Mouse (Mus musculus): ENCODE measurements around the gene Bysl. TPM values are rescaled to one million over a fixed set of nuclear protein-coding genes. Genes with fewer than 3 reads are reported as not detected.
"Not testable (repeated sequence)": the region's sequence is repeated elsewhere in the genome, so short reads cannot be mapped to it uniquely, and the experiment has no call there.

The Bysl gene
- 30.8 and 31.0 TPM in 2 replicates for polyA plus RNA-seq (2014; fragmentation: Nextera tagmentation; extraction: Ambion mirVana)

DNA sequence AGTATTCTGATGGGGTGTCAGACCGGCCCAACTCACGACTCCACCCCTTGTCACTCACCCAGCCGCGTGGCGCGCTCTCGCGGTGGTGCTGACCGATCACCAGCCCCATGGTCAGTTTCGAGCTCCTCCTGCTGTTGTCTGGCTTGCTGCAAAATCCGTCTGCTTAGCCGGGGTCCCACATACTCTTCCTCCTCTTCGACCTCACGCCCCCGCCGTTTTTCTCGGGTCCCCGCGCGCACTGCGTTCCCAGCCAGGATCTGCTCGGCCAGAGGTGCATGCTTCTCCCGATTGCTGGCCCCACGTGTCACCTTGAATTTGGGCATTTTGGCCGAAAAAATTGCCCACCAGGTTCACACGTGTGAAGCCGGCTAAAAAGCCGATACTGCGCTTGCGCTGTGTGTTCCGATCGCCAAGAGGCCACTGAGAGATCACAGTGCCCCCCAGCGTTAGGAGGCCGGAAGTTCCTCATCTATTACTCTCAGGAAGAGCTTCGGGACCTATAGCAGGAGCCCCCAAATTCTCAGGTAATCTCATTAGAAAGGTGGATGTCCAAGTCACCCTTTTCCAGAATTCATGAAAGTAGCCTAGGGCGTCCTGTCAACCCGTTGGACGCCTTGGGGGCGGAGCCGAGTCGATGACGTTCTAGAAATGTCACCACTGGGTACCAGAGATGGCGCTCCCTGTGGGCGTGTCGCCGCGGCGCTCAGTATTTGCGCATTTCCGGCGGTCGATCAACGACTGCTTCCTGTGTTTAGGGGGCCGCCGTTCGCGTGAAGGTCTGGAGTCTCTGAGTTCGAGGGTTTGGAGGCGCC, at the start of gene Bysl, which contains the start of the genes Med20 and Gm20517:
TSS of gene Bysl (minus strand) at position 644 of the 812 bp plus-strand sequence.
TSS of gene Med20 (plus strand) at position 734 of the 812 bp plus-strand sequence.
TSS of gene Gm20517 (plus strand) at position 741 of the 812 bp plus-strand sequence.
- Histone ChIP-seq H3K9ac (ENCODE audit: low read depth, low read length) (peak within 1 kb of the TSS; percentile 59), H3K4me2 (replicated peaks; ENCODE audit: low read depth, low read length) (peak within 1 kb of the TSS; percentile 80), H3K27ac (ENCODE audit: low read depth, low read length) (peak within 1 kb of the TSS; percentile 19; the same call in 1 of the 2 replicates), H3K9me3 (ENCODE audit: control insufficient read depth, low read length) (no peaks in the 10 kb centered on the region), H3K27me3 (ENCODE audit: control insufficient read depth, insufficient read depth, low read length) (no peaks in the 10 kb centered on the region), H3K4me3 (ENCODE audit: low read depth, low read length) (peak within 1 kb of the TSS; percentile 66), H3K4me1 (replicated peaks; ENCODE audit: control insufficient read depth, insufficient read depth, low read length) (no peaks in the 10 kb centered on the region), H3K36me3 (ENCODE audit: control insufficient read depth, insufficient read depth, low read length) (no peaks in the 10 kb centered on the region)
- ATAC-seq (ENCODE audit: low FRiP score) (peak; percentile 95), DNase-seq (ENCODE audit: low spot score) (peak; percentile 98)
- under 1% methylated on average over 59 of the region's 59 CpGs for WGBS

DNA sequence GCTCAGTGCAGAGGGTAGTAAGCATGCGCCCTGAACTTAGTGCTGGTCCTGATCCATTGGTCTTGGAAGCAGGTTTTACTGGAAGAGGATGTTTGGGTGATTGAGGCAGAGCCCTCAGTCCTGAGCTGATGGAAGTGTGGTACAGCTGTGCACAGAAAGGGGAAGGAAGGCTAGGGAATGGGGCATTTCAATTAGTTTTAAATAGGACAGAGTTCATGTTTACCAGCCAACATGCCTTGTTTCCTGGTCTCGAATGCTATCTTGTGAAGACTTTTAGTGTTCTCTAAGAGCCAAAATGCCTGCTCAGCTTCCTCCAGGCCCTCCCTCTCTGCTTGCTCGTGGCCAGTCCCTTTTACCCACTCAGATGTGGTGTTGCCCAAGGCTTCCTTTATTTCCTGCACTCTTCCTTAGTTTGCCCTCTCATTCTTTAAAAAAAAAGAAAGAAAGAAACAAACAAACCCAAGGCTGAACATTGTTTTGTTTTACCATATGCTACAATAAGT, 47.5 kb upstream of the Bysl start:
- WGBS, result 88% methylated on average over 3 of the region's 3 CpGs
- no peaks in the 10 kb centered on the region for H3K9me3 ChIP-seq (ENCODE audit: control insufficient read depth, low read length)
- H3K36me3 ChIP-seq (ENCODE audit: control insufficient read depth, insufficient read depth, low read length), result no peaks in the 10 kb centered on the region
- DNase-seq (ENCODE audit: low spot score), result no peak
- no peak overlapping the region for H3K4me3 ChIP-seq (ENCODE audit: low read depth, low read length)
- H3K27ac ChIP-seq (ENCODE audit: low read depth, low read length), result no peak overlapping the region
- no peak overlapping the region for H3K9ac ChIP-seq (ENCODE audit: low read depth, low read length)
- ATAC-seq (ENCODE audit: low FRiP score), result no peak
- H3K27me3 ChIP-seq (ENCODE audit: control insufficient read depth, insufficient read depth, low read length), result no peaks in the 10 kb centered on the region
- no peaks in the 10 kb centered on the region for H3K4me1 ChIP-seq (replicated peaks; ENCODE audit: control insufficient read depth, insufficient read depth, low read length)
- H3K4me2 ChIP-seq (replicated peaks; ENCODE audit: low read depth, low read length), result no peak overlapping the region

DNA sequence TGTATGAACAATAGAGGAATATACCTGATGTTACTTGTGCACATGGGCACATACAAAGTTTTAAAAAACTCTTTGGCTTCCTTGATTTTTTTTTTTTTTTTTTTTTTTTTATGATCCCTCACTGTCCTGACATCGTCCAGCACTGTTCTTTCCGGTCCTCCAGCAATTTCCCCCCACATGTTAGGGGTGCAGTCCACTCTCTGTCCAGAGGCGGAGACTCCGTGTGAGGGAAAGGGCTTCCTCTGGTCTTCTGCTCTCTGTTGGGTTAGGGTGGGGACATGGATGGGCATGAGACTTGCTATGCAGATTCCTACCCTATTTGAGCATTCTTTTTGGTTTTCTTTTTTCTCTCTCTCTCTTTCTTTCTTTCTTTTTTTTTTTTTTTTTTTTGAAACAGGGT, 46.6 kb upstream of the Bysl start:
- Histone ChIP-seq H3K36me3 (ENCODE audit: control insufficient read depth, insufficient read depth, low read length) (no peaks in the 10 kb centered on the region), H3K4me1 (replicated peaks; ENCODE audit: control insufficient read depth, insufficient read depth, low read length) (no peaks in the 10 kb centered on the region), H3K4me3 (ENCODE audit: low read depth, low read length) (no peak overlapping the region), H3K9ac (ENCODE audit: low read depth, low read length) (no peak overlapping the region), H3K9me3 (ENCODE audit: control insufficient read depth, low read length) (no peaks in the 10 kb centered on the region), H3K27me3 (ENCODE audit: control insufficient read depth, insufficient read depth, low read length) (no peaks in the 10 kb centered on the region), H3K4me2 (replicated peaks; ENCODE audit: low read depth, low read length) (no peak overlapping the region), H3K27ac (ENCODE audit: low read depth, low read length) (no peak overlapping the region)
- WGBS, result 87% methylated on average over 4 of the region's 4 CpGs
- no peak for DNase-seq (ENCODE audit: low spot score)
- no peak for ATAC-seq (ENCODE audit: low FRiP score)

DNA sequence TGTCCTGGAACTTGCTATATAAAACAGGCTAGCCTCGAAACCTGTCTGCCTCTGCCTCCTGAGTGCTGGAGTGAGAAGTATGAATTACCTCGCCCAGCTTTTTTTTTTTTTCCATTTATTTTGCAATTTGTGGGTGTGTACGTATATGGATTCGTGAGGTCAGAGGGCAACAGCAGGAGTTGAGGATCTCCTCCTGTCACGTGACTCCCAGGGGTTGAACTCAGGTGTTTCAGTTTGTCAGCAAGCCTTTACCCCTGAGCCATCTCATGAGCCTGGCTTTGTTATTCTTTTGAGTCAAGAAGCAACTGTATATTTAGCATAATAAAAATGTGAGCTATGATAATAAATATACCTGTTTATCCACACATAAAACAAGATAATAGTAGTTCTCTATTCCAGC, 44.4 kb upstream of the Bysl start:
- WGBS, result 85% methylated on average over 5 of the region's 5 CpGs
- Histone ChIP-seq H3K4me1 (replicated peaks; ENCODE audit: control insufficient read depth, insufficient read depth, low read length) (no peaks in the 10 kb centered on the region), H3K36me3 (ENCODE audit: control insufficient read depth, insufficient read depth, low read length) (no peaks in the 10 kb centered on the region), H3K27me3 (ENCODE audit: control insufficient read depth, insufficient read depth, low read length) (no peaks in the 10 kb centered on the region), H3K4me3 (ENCODE audit: low read depth, low read length) (no peak overlapping the region), H3K27ac (ENCODE audit: low read depth, low read length) (no peak overlapping the region), H3K9ac (ENCODE audit: low read depth, low read length) (no peak overlapping the region), H3K4me2 (replicated peaks; ENCODE audit: low read depth, low read length) (no peak overlapping the region), H3K9me3 (ENCODE audit: control insufficient read depth, low read length) (no peaks in the 10 kb centered on the region)
- DNase-seq (ENCODE audit: low spot score), result no peak
- ATAC-seq (ENCODE audit: low FRiP score), result no peak

DNA sequence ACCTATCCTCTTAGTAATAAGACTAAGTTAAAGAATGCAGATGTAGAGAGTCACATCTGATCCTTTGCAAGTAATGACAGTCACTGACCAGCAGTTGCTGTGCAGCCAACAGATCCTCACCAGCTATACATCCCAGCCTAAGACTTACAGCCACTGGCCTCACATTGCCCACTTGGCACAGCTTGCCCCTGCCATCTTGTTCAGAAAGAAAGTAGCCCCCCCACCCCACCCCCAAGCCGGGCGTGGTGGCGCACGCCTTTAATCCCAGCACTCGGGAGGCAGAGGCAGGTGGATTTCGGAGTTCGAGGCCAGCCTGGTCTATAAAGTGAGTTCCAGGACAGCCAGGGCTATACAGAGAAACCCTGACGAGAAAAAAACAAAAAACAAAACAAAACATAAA, 43.1 kb upstream of the Bysl start:
- not testable (repeated sequence) for H3K9ac ChIP-seq (ENCODE audit: low read depth, low read length); H3K36me3 ChIP-seq (ENCODE audit: control insufficient read depth, insufficient read depth, low read length); H3K4me1 ChIP-seq (replicated peaks; ENCODE audit: control insufficient read depth, insufficient read depth, low read length); H3K4me2 ChIP-seq (replicated peaks; ENCODE audit: low read depth, low read length); ATAC-seq (ENCODE audit: low FRiP score); DNase-seq (ENCODE audit: low spot score); H3K4me3 ChIP-seq (ENCODE audit: low read depth, low read length); H3K9me3 ChIP-seq (ENCODE audit: control insufficient read depth, low read length); H3K27me3 ChIP-seq (ENCODE audit: control insufficient read depth, insufficient read depth, low read length); H3K27ac ChIP-seq (ENCODE audit: low read depth, low read length)
- 94% methylated on average over 8 of the region's 8 CpGs for WGBS

DNA sequence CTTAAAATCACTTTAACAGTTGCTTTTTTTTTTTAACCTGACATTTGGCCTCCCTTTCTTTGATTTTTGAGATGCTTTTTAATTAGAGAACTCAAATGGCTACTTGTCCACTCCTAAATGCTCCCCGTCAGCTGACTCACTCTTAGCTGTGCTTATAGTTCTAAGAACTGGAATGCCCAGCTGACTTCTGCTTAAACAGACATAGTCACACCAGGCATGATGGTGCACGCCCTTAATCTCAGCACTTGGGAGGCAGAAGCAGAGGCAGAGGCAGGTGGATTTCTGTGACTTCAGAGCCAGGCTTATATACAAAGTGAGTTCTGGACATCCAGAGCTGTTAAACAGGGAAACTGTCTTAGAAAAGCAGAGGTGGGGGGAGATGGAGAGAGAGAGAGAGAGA, 40.7 kb upstream of the Bysl start:
- WGBS, result 72% methylated on average over 2 of the region's 2 CpGs
- Histone ChIP-seq H3K4me3 (ENCODE audit: low read depth, low read length) (no peak overlapping the region), H3K9me3 (ENCODE audit: control insufficient read depth, low read length) (no peaks in the 10 kb centered on the region), H3K4me2 (replicated peaks; ENCODE audit: low read depth, low read length) (no peak overlapping the region), H3K27ac (ENCODE audit: low read depth, low read length) (no peak overlapping the region), H3K9ac (ENCODE audit: low read depth, low read length) (no peak overlapping the region), H3K36me3 (ENCODE audit: control insufficient read depth, insufficient read depth, low read length) (no peaks in the 10 kb centered on the region), H3K4me1 (replicated peaks; ENCODE audit: control insufficient read depth, insufficient read depth, low read length) (no peaks in the 10 kb centered on the region), H3K27me3 (ENCODE audit: control insufficient read depth, insufficient read depth, low read length) (no peaks in the 10 kb centered on the region)
- no peak for DNase-seq (ENCODE audit: low spot score)
- no peak for ATAC-seq (ENCODE audit: low FRiP score)

DNA sequence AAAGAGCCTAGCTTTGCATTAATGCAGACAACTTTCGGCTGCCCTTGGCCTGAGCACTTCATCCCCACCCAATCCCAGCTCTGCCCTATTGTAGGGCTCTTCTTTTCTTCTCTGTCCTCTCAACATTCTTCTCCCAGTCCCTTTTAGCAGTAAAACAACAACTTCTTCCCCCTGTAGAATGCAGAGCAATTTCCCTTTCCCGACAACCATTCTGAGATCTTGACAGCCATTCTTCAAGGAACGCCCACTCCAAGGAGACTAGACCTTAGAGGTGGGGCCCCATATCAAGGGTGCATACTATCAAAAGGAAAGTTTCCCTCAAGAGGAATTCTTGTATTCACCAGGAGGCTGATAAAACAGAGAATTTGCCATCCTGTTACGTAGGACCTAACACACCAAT, 37.7 kb upstream of the Bysl start:
- H3K9me3 ChIP-seq (ENCODE audit: control insufficient read depth, low read length), result no peaks in the 10 kb centered on the region
- H3K4me1 ChIP-seq (replicated peaks; ENCODE audit: control insufficient read depth, insufficient read depth, low read length), result no peaks in the 10 kb centered on the region
- H3K27me3 ChIP-seq (ENCODE audit: control insufficient read depth, insufficient read depth, low read length), result no peaks in the 10 kb centered on the region
- no peaks in the 10 kb centered on the region for H3K36me3 ChIP-seq (ENCODE audit: control insufficient read depth, insufficient read depth, low read length)
- ATAC-seq (ENCODE audit: low FRiP score) (no peak), DNase-seq (ENCODE audit: low spot score) (no peak)
- H3K27ac ChIP-seq (ENCODE audit: low read depth, low read length), result no peak overlapping the region
- no peak overlapping the region for H3K4me3 ChIP-seq (ENCODE audit: low read depth, low read length)
- 52% methylated on average over 4 of the region's 4 CpGs for WGBS
- no peak overlapping the region for H3K4me2 ChIP-seq (replicated peaks; ENCODE audit: low read depth, low read length)
- no peak overlapping the region for H3K9ac ChIP-seq (ENCODE audit: low read depth, low read length)

DNA sequence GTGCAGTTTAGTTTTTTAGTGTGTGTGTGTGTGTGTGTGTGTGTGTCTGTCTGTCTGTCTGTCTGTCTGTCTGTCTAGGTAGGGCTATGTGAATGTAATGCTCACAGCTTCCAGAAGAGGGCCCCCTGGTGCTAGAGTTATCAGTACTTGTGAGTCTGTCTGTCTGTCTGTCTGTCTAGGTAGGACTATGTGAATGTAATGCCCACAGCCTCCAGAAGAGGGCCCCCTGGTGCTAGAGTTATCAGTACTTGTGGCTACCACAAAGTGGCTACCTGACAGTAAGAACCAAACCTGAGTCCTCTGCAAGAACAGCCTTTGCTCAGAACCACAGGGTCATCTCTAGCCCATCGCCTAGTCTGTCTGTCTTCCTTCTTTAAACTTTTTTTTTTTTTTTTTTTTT, 35.4 kb upstream of the Bysl start:
- 57% methylated on average over 1 of the region's 1 CpGs for WGBS
- Histone ChIP-seq H3K4me1 (replicated peaks; ENCODE audit: control insufficient read depth, insufficient read depth, low read length) (no peaks in the 10 kb centered on the region), H3K4me3 (ENCODE audit: low read depth, low read length) (no peak overlapping the region), H3K27me3 (ENCODE audit: control insufficient read depth, insufficient read depth, low read length) (no peaks in the 10 kb centered on the region), H3K4me2 (replicated peaks; ENCODE audit: low read depth, low read length) (no peak overlapping the region), H3K27ac (ENCODE audit: low read depth, low read length) (no peak overlapping the region), H3K36me3 (ENCODE audit: control insufficient read depth, insufficient read depth, low read length) (no peaks in the 10 kb centered on the region), H3K9me3 (ENCODE audit: control insufficient read depth, low read length) (no peaks in the 10 kb centered on the region), H3K9ac (ENCODE audit: low read depth, low read length) (no peak overlapping the region)
- no peak for ATAC-seq (ENCODE audit: low FRiP score)
- DNase-seq (ENCODE audit: low spot score), result peak; percentile 76

DNA sequence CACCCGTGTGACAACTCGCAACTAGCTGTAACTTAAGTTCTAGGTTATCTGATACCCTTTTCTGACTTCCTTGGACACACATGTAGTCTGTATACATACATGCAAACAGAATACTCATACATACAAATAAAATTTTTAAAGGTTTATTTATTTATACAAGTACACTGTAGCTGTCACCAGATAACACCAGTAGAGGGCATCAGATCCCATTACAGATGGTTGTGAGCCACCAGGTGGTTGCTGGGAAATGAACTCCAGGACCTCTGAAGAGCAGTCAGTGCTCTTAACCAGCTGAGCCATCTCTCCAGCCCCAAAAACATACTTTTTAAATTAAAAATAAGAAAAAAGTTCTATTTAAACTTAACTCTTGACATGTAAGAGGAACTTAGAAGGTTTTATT, 31.7 kb upstream of the Bysl start:
- no peaks in the 10 kb centered on the region for H3K36me3 ChIP-seq (ENCODE audit: control insufficient read depth, insufficient read depth, low read length)
- no peak for DNase-seq (ENCODE audit: low spot score)
- H3K27me3 ChIP-seq (ENCODE audit: control insufficient read depth, insufficient read depth, low read length), result no peaks in the 10 kb centered on the region
- WGBS, result 84% methylated on average over 2 of the region's 2 CpGs
- no peak overlapping the region for H3K27ac ChIP-seq (ENCODE audit: low read depth, low read length)
- no peak overlapping the region for H3K4me2 ChIP-seq (replicated peaks; ENCODE audit: low read depth, low read length)
- no peak overlapping the region for H3K4me3 ChIP-seq (ENCODE audit: low read depth, low read length)
- no peaks in the 10 kb centered on the region for H3K9me3 ChIP-seq (ENCODE audit: control insufficient read depth, low read length)
- no peaks in the 10 kb centered on the region for H3K4me1 ChIP-seq (replicated peaks; ENCODE audit: control insufficient read depth, insufficient read depth, low read length)
- no peak for ATAC-seq (ENCODE audit: low FRiP score)
- no peak overlapping the region for H3K9ac ChIP-seq (ENCODE audit: low read depth, low read length)
